Mouse (Mus musculus): ENCODE measurements around the gene Coro1c.

Gene Coro1c

GRCm38 (mm10) chr5:113929950-113930647 lies 21.5 kb upstream of the Coro1c start:
- CTCF ChIA-PET: no interaction called here

GRCm38 (mm10) chr5:113929526-113929925 lies 21.0 kb upstream of the Coro1c start:
- CTCF ChIA-PET: no interaction called here

DNA sequence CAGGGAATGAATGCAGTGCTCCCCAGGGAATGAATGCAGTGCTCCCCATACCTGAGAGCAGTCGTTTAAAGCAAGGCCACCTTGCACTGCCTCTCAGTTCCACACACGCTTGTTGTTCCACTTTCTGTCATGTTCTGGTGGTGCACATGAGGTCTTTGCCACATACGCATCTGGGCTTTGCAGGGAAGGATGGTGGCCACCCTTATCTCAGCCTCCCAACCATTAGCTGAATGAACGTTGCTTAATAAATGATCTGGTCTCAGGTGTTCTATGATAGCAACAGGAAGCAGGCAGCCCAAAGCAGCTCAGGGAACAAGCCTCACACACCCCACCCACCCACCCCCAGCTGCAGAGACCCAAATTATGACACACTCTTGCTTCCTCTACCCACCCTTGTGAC lies 16.1 kb upstream of the Coro1c start:
- CTCF ChIA-PET: no interaction called here

DNA sequence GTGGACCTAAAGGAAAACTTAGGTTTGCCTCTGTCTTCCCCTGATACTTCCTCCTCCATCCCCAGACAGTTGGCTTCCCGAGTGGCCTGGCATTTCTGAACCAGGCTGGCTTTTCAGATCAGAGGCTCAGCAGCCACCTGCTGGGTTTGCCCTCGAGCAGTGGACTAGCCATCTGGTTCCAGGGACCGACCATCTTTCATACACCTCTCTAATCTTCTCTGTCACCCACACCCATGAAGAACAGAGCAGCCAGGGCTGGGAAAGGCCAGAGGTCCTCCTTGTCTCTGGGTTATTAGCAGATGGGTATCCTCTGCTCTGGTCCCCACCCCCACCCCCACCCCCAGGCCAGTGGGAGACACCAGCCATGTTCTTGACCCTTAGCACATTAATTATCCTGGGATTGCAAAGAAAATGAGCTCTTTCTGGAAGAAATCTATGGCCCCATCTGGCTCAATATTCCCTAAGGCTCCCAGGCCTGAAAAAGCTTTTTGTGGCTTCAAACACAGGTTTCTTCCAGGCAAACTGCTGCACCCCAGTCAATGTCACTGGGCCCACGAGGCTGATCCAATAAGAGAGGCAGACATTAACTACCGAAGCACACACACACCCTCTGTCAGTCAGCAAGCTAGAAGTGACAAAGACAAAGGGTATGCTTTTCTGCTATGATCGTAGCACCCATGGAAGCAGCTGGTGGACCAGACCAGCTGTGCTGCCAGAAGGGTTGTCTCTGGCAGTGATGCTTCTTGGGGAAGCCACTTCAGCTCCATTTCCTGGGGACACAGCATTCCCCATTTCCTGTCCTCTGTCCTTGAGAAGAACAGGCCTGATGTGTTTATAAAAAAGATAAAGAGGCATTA lies 13.0 kb upstream of the Coro1c start:
- CTCF ChIA-PET: no interaction called here

GRCm38 (mm10) chr5:113919060-113919459 lies 10.5 kb upstream of the Coro1c start:
- CTCF ChIA-PET: no interaction called here

GRCm38 (mm10) chr5:113918654-113919053 lies 10.1 kb upstream of the Coro1c start:
- CTCF ChIA-PET: no interaction called here

GRCm38 (mm10) chr5:113910705-113911104 lies 2.1 kb upstream of the Coro1c start:
- CTCF ChIA-PET: interaction anchor here (1.0 kb wide), 1 partner anchor 12 kb away, joined by 3 read pairs; no protein-coding TSS in a partner anchor

DNA sequence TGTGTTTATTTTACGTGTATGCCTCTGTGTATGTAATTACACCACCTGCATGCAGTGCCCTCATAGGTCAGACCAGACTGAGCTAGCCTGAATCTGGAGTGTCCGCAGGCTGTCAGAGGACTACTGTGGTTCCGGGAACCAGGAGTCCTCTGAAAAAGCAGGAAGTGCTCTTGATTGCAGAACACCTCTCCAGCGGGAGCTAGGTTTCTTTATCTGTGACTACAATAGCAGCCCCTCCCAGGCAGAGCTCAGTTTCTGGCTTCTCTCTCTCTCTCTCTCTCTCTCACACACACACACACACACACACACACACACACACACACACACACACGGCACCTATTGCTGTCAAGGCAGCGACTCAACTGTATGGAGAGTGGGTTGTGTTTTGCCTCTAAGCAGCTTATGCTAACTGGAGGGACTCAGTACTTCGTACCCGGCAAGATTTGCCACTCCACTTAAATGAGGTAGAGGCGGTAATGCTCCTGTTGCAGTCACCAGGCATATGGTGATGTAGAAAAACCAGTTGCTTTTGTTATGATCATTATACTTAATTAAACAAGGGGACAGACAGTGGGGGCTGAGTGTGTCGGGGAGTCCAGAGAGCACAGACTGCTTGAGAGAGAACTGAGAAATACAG lies 1.6 kb upstream of the Coro1c start:
- CTCF ChIA-PET: interaction anchor here (1.0 kb wide), 1 partner anchor 12 kb away, joined by 3 read pairs; no protein-coding TSS in a partner anchor

DNA sequence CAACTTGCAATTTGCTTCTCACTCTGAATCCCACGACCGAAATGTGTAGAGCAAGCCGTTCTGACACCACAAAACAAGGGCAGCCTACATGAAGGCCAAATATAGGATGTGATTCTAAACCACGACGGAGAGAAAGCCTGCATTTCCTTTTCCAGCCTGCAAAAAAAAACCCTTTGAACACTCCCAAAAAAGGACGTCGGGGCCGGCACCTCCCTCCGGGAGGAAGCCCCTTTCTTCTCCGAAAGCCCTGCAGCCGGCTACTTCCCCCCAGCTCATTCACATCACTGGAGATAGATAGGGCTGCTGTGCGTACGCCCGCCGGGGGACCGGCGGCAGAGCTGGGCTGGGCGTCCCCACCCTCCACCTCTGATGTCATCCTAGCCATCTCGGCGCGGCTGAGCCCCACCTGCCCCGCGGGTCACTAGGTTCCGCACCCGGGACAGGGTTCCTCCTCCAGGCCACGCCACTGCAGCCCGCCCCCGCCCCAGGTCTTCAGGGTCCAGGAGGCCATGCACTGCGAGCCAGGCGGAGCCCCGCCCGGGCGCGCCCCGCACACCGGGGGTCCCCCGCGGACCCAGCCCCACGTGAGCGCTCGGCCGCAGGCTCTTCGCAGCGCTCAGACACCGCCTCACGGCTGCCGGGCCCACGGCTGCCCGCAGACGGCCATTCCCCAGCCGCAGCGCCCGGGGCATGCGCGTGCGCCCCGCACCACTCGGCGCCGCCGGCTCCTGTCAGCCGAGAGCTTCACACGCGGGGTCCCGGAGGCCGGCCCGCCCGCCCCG lies 581 bp downstream of the Coro1c start:
- CTCF ChIA-PET: no interaction called here

DNA sequence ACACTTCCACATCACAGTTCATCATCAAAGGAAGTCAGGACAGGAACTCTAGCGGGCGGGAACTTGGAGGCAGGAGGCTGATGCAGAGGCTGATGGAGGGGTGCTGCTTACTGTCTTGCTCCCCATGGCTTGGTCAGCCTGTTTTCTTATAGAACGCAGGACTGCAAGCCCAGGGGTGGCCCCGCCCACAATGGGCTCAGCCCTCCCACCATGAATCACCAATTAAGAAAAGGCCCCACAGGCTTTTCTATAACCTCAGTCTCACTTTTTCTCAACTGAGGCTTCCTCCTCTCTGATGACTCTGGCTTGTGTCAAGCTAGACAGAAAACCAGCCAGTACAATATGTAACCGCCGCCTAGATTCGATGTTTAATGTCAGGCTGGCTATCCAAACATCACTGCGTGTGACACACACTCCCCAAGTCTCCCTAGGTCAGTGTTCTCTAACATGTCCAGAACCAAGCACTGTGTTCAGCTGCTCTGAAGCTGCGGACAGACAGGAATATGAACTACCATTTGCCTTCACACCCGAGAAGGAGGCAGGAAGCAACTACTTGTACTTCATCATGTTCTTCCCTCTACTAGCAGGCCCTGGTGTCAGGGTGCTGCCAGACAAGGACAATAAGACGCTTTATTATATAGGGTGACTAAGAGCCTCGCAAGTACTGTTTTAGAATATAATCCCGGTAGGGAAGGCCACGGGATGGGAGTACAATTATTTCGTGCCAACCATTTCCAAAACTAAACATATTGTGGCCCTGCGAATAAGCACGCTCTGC lies 1.4 kb downstream of the Coro1c start:
- CTCF ChIA-PET: no interaction called here

- CTCF ChIA-PET: no interaction called here
Measured at GRCm38 (mm10) chr5:113904987-113905386, 3.6 kb downstream of the Coro1c start.

DNA sequence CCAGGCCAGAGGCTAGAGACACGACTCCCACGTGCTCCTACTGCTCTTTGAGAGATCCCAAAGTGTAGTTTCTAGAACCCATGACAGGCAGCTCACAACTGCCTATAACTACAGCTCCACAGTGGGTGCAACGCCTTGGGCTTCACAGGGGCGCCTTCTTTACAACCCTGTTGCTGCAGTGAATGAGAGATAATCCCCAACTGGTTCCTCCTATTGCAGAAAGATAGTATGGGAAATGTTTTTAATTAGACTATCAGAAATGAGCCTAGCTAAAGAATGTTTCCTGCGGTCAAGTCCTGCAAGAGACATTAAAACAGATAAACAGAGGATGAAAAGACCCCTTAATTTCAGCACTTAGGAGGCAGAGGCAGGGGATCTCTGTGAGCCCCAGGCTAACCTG lies 5.6 kb downstream of the Coro1c start:
- CTCF ChIA-PET: no interaction called here

DNA sequence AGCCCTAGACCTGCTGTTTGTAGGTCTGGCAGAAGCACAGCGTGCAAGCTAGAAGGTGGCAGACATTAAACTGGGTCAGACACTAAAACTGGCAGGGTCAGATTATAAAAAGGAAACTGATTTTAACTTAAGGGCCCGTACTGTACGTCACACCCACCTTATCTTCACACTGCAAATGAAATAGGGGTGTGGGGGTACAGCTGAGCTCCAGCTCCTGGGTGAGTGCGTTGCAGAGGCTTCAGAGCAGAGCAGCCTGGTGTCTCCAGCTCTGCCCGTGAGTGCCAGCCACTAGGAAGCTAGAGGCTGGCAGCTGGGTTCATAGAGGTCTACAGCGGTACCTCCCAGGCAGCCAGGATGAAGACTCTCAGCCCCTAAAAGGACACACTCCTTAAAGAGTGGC lies 6.5 kb downstream of the Coro1c start:
- CTCF ChIA-PET: interaction anchor here (0.6 kb wide), 1 partner anchor 10 kb away, joined by 3 read pairs; no protein-coding TSS in a partner anchor

DNA sequence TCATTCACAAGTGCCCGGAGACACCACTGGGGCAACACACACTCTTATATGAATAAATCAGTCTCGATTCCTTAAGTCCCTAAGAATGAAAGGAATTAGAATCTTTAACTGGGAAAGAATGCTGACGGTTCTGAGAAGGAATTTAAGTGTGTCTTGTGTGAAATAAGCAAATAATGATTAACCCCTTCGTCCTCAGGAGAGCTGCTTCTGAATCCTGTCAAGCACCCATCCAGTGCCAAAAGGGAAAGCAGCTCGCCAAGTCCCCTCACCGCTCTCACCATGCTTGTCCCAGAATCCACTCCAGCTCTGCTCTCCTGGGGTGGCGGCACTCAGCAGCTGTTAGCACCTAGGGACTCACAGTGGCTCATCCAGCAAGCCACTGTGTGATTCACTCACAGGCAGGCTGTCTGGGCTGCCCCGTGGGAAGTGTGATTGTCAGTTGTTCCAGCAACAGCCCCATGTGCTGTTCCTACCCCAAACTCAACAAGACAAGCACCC lies 7.4 kb downstream of the Coro1c start:
- CTCF ChIA-PET: interaction anchor here (0.6 kb wide), 1 partner anchor 11 kb away, joined by 3 read pairs; no protein-coding TSS in a partner anchor

DNA sequence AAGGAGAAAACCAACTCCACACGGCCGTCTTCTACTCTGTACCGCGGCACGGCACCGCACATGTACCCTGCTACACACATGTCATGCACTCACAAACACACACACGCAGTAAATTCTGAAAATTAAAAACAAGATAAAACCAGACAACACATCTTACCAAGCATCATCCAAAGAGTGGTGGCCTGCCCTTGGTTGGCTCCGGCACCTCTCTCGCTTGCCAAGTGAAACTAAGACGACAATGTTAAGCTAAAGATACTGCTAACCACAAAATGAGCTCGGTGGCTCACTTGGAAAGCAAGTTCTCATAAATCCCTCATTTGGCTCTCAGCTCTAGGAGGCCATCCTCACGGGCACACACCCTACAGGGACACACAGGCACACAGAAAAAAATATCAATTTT lies 9.0 kb downstream of the Coro1c start:
- CTCF ChIA-PET: no interaction called here

DNA sequence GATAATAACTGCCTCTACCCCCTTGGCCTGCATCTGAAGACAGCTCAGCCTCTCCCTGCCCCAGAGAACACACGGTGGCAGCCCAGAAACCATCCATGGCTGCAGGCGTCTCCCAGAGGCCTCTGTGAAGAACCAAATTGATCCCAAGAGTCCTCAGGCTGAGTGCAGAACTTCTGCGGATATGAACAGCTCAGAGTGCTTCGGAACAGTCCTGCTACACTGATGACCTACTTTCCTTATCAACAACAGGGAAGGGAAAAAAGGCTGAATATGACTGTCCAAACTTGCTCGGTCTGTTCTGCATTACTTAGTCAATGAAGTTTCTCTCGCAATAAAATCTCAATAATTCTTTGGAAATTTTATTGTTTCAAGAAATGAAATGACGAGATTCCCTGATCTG lies 16.6 kb downstream of the Coro1c start:
- CTCF ChIA-PET: interaction anchor here (0.6 to 0.7 kb wide), 3 partner anchors 87 to 273 kb away, joined by 3 to 5 read pairs (median 3); no protein-coding TSS in a partner anchor

DNA sequence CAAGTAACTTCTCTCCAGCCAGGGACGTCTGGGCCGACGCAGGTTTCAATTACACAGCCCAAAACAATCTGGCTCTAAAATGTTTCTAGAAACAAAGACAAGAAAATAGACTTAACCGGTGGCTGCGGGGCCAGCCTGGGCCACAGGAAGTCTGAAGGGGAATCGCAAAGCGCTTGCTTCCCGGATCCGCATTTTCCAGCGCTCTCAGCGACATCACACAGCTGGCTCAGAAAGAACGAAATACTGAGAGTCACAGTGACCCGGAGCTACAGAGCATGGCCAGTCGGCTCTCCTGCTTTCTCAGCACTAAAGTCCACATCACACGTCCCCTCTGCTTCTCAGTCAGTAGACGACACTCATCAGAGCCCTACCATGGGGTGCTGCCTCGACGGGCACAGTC lies 17.7 kb downstream of the Coro1c start:
- CTCF ChIA-PET: no interaction called here

DNA sequence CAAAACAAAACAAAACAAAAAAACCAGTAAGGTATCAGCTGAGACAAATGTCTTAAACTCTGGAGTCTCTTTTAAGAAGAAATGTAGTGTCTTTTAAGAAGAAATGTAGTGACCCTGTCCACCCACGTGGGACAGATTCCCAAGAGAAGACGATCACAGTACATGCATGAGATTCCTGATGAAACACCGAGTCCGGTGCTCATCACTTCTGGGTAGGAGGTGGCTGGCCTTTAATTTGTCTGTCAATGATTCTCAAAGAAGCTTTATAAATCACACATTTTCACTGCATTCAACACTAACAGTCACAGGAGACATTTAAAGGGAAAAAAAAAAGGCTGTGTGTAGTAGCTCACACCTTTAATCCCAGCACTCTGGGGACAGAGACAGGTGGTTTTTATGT lies 18.6 kb downstream of the Coro1c start:
- CTCF ChIA-PET: no interaction called here

DNA sequence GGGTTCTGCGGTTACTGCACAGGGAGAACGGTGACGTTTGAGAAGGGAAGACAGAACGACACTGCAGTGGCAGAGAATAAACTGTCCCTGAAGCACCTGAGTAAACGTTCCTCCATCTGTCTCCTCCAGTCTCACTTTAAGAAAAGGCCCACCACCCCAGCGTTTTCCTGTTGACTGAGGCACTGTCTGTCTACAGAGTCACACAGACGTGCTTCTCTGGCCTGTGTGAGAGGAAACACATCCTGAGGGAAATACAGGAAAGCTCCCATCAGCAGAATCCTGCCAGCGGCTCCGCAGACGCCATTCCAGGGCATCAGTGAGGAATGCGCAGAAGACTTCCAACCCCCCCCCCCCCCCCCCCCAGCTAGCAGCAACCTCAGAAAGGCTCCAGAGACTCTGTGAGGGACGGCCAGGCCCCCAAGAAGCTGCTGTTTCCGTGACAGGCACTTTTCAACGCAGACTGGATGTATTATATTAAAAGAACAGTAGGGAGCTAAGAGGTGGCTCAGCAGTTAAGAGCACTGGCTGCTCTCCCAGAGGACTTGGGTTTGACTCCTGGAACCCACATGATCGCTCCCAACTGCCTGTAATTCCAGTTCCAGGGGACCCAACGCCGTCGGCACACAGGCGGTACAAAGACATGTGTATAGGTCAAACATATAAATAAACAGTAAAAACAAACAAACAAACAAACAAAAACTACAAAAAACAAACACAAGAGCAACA lies 19.2 kb downstream of the Coro1c start:
- CTCF ChIA-PET: no interaction called here

DNA sequence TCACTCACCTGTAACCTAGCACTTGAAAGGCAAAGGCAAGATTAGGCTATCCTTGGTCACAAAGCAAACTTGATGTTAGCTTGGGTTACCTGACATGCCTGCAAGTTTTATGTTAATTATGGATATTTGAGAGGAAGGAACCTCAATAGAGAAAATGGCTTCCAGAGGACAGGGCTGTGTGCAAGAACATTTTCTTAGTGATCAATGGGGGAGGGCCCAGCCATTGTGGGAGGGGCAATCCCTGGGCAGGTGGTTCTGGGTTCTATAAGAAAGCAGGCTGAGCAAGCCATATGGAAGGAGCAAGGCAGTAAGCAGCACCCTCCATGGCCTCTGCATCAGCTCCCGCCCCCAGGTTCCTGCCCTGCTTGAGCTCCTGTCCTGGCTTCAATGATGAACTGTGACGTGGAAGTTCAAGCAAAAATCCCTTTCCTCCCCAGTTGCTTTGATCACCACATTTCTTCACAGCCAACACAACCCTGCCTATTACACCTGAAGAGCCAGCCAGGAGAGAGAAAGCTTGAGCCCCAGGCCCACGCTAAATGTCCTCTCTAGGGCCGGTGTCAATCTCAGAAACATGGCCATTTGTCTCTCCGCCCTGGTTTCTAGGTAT lies 20.3 kb downstream of the Coro1c start:
- CTCF ChIA-PET: no interaction called here
